Mouse (Mus musculus): ENCODE measurements around the gene Qpct. TPM values are rescaled to one million over a fixed set of nuclear protein-coding genes. Genes with fewer than 3 reads are reported as not detected.

The Qpct gene
- polyA plus RNA-seq (2014; fragmentation: Nextera tagmentation; extraction: Ambion mirVana) = 2.1 and 3.1 TPM in 2 replicates

DNA sequence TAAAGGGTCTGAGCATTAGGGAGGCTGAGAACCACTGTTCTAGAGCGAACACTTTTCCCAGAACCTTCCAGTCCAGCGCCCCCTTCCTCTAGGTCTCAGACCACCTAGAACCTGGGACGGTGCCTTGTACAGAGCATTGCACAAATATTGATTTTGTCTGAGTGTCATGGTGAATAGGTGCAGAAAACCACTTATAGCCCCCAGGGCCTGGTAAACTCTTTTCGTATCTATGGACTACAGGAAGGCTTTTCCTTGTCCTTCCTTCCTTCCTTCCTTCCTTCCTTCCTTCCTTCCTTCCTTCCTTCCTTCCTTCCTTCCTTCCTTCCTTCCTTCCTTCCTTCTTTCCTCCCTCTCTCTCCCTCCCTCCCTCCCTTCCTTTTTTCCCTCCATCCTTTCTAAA, at the start of gene Qpct:
Qpct (plus strand) TSS at position 301 of the 400 bp plus-strand sequence.
- Histone ChIP-seq H3K4me3 (ENCODE audit: low read length) (peak within 1 kb of the TSS; percentile 52), H3K9ac (ENCODE audit: low read depth, low read length) (peak within 1 kb of the TSS; percentile 51), H3K27me3 (ENCODE audit: control insufficient read depth, insufficient read depth, low read length) (peaks cover 23% of the 10 kb centered on the region), H3K36me3 (ENCODE audit: control insufficient read depth, insufficient read depth, low read length) (no peaks in the 10 kb centered on the region), H3K9me3 (ENCODE audit: control insufficient read depth, low read length) (no peaks in the 10 kb centered on the region), H3K4me2 (replicated peaks; ENCODE audit: low read depth, low read length) (peak within 1 kb of the TSS; percentile 96), H3K4me1 (ENCODE audit: control insufficient read depth, insufficient read depth, low read length) (no peaks in the 10 kb centered on the region), H3K27ac (ENCODE audit: low read depth, low read length) (no peak within 1 kb of the TSS)
- WGBS = 63% methylated on average over 4 of the region's 4 CpGs
- no peak for ATAC-seq (ENCODE audit: low FRiP score, low TSS enrichment)

DNA sequence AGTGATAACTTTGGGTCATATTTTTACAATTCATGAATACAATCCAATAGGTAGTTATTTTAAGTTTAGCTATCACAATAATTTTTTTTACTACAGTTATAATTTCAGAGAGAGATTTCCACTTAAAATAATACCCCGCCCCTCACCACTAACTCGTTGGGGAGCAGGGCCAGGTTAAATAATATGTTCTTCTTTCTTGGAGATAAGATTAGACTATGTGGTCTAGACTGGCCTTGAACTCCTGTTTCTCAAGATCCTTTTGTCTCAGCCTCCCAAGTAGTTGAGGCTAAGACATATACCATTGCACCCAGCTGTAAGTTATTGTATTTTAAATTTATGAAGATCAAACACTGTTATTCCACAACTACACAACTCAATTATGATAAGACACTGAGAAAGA, 38.1 kb upstream of the Qpct start:
- H3K9ac ChIP-seq (ENCODE audit: low read depth, low read length) = no peak overlapping the region
- no peak overlapping the region for H3K4me2 ChIP-seq (replicated peaks; ENCODE audit: low read depth, low read length)
- H3K27me3 ChIP-seq (ENCODE audit: control insufficient read depth, insufficient read depth, low read length) = no peaks in the 10 kb centered on the region
- WGBS = 81% methylated on average over 2 of the region's 2 CpGs
- H3K9me3 ChIP-seq (ENCODE audit: control insufficient read depth, low read length) = no peaks in the 10 kb centered on the region
- no peak overlapping the region for H3K27ac ChIP-seq (ENCODE audit: low read depth, low read length)
- H3K4me1 ChIP-seq (ENCODE audit: control insufficient read depth, insufficient read depth, low read length) = peaks cover 11% of the 10 kb centered on the region
- H3K36me3 ChIP-seq (ENCODE audit: control insufficient read depth, insufficient read depth, low read length) = peaks cover 18% of the 10 kb centered on the region; the same call in 1 of the 2 replicates
- no peak overlapping the region for H3K4me3 ChIP-seq (ENCODE audit: low read length)
- no peak for ATAC-seq (ENCODE audit: low FRiP score, low TSS enrichment)

GRCm38 (mm10) chr17:79014911-79015685, 36.6 kb upstream of the Qpct start:
- H3K27me3 ChIP-seq (ENCODE audit: control insufficient read depth, insufficient read depth, low read length) = no peaks in the 10 kb centered on the region

DNA sequence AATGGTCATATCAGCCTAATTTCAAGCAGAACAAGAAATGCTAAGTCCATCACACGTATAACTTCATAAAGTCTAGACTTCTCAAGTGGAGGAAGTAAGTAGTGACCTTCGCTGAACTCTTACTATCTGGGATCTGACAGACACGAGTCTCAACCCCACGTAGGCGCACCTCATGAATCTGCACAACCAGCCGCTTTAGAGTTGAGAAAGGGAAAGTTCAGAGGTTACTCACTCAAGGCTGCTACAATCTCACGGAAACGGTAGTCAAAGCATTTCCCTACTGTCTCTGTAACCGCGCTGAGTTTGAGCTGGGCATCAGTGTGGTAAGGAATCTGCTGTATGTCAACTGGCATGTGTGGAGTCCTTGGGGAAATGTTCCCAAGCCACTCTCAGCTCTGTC, 35.9 kb upstream of the Qpct start:
- Histone ChIP-seq H3K9me3 (ENCODE audit: control insufficient read depth, low read length) (no peaks in the 10 kb centered on the region), H3K4me3 (ENCODE audit: low read length) (no peak overlapping the region), H3K9ac (ENCODE audit: low read depth, low read length) (no peak overlapping the region), H3K4me2 (replicated peaks; ENCODE audit: low read depth, low read length) (no peak overlapping the region), H3K36me3 (ENCODE audit: control insufficient read depth, insufficient read depth, low read length) (peaks cover 18% of the 10 kb centered on the region; the same call in 1 of the 2 replicates), H3K27me3 (ENCODE audit: control insufficient read depth, insufficient read depth, low read length) (no peaks in the 10 kb centered on the region), H3K27ac (ENCODE audit: low read depth, low read length) (no peak overlapping the region), H3K4me1 (ENCODE audit: control insufficient read depth, insufficient read depth, low read length) (peaks cover 21% of the 10 kb centered on the region)
- no peak for ATAC-seq (ENCODE audit: low FRiP score, low TSS enrichment)
- WGBS = 76% methylated on average over 10 of the region's 10 CpGs

More at GRCm38 (mm10) chr17:79014911-79015685, 36.6 kb upstream of the Qpct start:
- no peak overlapping the region for H3K9ac ChIP-seq (ENCODE audit: low read depth, low read length)
- H3K9me3 ChIP-seq (ENCODE audit: control insufficient read depth, low read length) = no peaks in the 10 kb centered on the region
- 93% methylated on average over 2 of the region's 2 CpGs for WGBS
- H3K27ac ChIP-seq (ENCODE audit: low read depth, low read length) = no peak overlapping the region
- H3K4me1 ChIP-seq (ENCODE audit: control insufficient read depth, insufficient read depth, low read length) = peaks cover 21% of the 10 kb centered on the region
- no peak overlapping the region for H3K4me2 ChIP-seq (replicated peaks; ENCODE audit: low read depth, low read length)
- no peak for ATAC-seq (ENCODE audit: low FRiP score, low TSS enrichment)
- no peak overlapping the region for H3K4me3 ChIP-seq (ENCODE audit: low read length)
- H3K36me3 ChIP-seq (ENCODE audit: control insufficient read depth, insufficient read depth, low read length) = peaks cover 18% of the 10 kb centered on the region; the same call in 1 of the 2 replicates

DNA sequence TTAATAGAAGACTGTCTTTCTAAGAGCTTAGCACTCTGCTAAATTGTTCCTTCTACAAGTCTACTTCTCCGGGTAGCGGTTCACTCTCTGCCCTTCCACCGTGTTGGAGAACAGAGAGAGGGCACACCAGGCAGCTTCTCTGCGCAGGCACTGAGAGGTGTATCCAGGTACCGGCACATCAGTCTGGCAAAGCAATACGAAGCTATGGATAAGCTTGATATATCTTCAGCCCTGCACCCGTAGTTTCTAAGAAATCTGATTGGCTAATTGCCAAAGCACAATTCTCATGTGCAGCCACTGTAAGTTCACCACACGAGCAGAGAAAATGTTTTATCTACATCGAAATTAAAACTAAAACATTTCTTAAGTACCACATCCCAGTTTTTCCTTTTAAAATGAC, 33.3 kb upstream of the Qpct start:
- 54% methylated on average over 9 of the region's 9 CpGs for WGBS
- Histone ChIP-seq H3K4me2 (replicated peaks; ENCODE audit: low read depth, low read length) (peak overlapping the region; percentile 74), H3K4me3 (ENCODE audit: low read length) (peak overlapping the region; percentile 10; the same call in 1 of the 2 replicates), H3K27me3 (ENCODE audit: control insufficient read depth, insufficient read depth, low read length) (no peaks in the 10 kb centered on the region), H3K9ac (ENCODE audit: low read depth, low read length) (0 out of 2 replicates have a peak overlapping the region, but pooled peaks have one; percentile 90), H3K36me3 (ENCODE audit: control insufficient read depth, insufficient read depth, low read length) (no peaks in the 10 kb centered on the region), H3K9me3 (ENCODE audit: control insufficient read depth, low read length) (no peaks in the 10 kb centered on the region), H3K4me1 (ENCODE audit: control insufficient read depth, insufficient read depth, low read length) (peaks cover 21% of the 10 kb centered on the region), H3K27ac (ENCODE audit: low read depth, low read length) (no peak overlapping the region)
- ATAC-seq (ENCODE audit: low FRiP score, low TSS enrichment) = no peak

DNA sequence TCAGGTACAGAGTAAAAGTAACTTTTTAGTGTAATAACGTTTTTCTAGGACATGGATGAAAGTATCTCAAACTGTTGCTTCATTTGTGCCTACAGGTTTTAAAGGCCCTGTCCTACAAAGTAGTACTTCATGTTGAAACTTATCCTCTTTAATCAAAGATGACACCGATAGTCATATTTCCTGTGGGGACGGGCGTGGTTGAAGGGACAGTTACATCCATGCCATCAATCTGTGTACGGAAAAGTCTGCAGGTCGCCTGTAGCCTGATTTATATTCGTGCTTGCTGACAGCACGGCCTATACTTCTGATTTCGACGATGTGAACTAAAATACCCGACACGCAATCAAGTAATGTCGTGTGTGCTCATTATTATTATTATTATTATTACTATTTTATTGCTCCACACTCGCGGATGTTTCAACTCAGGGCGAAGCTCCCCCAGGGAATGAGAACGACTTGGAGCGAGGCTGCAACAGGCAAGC, 31.9 kb upstream of the Qpct start:
- H3K4me1 ChIP-seq (ENCODE audit: control insufficient read depth, insufficient read depth, low read length) = peaks cover 21% of the 10 kb centered on the region
- H3K36me3 ChIP-seq (ENCODE audit: control insufficient read depth, insufficient read depth, low read length) = no peaks in the 10 kb centered on the region
- 0 out of 2 replicates have a peak, but pooled peaks have one; percentile 24 for ATAC-seq (ENCODE audit: low FRiP score, low TSS enrichment)
- peak overlapping the region; percentile 87 for H3K4me3 ChIP-seq (ENCODE audit: low read length)
- H3K4me2 ChIP-seq (replicated peaks; ENCODE audit: low read depth, low read length) = peak overlapping the region; percentile 74
- no peaks in the 10 kb centered on the region for H3K9me3 ChIP-seq (ENCODE audit: control insufficient read depth, low read length)
- H3K9ac ChIP-seq (ENCODE audit: low read depth, low read length) = peak overlapping the region; percentile 90
- under 1% methylated on average over 18 of the region's 18 CpGs for WGBS
- H3K27ac ChIP-seq (ENCODE audit: low read depth, low read length) = peak overlapping the region; percentile 65; the same call in 1 of the 2 replicates
- no peaks in the 10 kb centered on the region; the same call in 1 of the 2 replicates for H3K27me3 ChIP-seq (ENCODE audit: control insufficient read depth, insufficient read depth, low read length)

DNA sequence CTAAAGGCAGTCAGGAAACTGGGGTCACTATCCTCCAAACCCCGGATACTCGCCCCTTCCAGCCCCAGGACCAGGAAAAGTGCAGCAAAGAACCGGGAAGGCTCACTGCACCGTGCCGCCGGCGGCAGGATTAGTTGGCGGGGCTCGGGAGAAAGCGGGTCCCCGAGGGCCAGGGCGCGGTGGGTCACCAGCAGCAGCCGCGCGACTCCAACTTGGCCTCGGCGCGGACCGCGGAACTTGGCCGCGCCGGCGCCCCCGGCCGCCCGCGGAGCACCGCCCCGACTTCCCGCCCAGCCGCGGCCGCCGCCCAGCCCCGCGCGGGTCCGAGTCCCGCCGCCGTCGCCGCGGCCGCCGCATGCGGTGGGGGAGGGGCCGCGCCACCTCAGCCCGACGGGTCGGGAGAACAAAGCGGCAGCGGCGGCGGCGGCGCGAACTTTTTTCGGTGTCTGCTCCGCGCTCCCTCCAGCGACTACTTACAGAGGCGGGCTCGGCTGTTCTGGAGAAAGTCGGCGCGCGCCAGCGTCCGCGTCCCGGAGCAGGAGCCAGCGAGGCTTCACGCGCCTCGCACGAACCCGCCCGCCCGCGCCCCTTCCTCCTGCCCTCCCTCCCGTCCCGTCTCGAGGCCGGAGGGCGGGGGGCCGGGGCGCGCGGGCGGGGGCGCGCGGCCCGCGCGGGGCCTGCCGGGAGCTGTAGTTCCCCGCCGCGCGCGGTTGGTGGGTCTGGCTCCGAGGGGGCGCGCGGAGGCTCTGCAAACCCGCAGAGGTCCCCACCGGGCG, 31.3 kb upstream of the Qpct start, which contains the start of gene Prkd3:
Prkd3 (minus strand) TSS at position 609 of the 776 bp plus-strand sequence.
- Histone ChIP-seq H3K36me3 (ENCODE audit: control insufficient read depth, insufficient read depth, low read length) (no peaks in the 10 kb centered on the region), H3K4me3 (ENCODE audit: low read length) (peak within 1 kb of the TSS; percentile 87), H3K9me3 (ENCODE audit: control insufficient read depth, low read length) (no peaks in the 10 kb centered on the region), H3K27me3 (ENCODE audit: control insufficient read depth, insufficient read depth, low read length) (no peaks in the 10 kb centered on the region; the same call in 1 of the 2 replicates), H3K9ac (ENCODE audit: low read depth, low read length) (peak within 1 kb of the TSS; percentile 90), H3K4me1 (ENCODE audit: control insufficient read depth, insufficient read depth, low read length) (peaks cover 21% of the 10 kb centered on the region), H3K27ac (ENCODE audit: low read depth, low read length) (peak within 1 kb of the TSS; percentile 83), H3K4me2 (replicated peaks; ENCODE audit: low read depth, low read length) (peak within 1 kb of the TSS; percentile 74)
- under 1% methylated on average over 84 of the region's 113 CpGs for WGBS
- ATAC-seq (ENCODE audit: low FRiP score, low TSS enrichment) = peak; percentile 93

GRCm38 (mm10) chr17:79020984-79021335, 30.7 kb upstream of the Qpct start:
- Histone ChIP-seq H3K27ac (ENCODE audit: low read depth, low read length) (peak overlapping the region; percentile 83; the same call in 1 of the 2 replicates), H3K36me3 (ENCODE audit: control insufficient read depth, insufficient read depth, low read length) (no peaks in the 10 kb centered on the region), H3K4me2 (replicated peaks; ENCODE audit: low read depth, low read length) (peak overlapping the region; percentile 74), H3K9me3 (ENCODE audit: control insufficient read depth, low read length) (no peaks in the 10 kb centered on the region), H3K4me1 (ENCODE audit: control insufficient read depth, insufficient read depth, low read length) (peaks cover 21% of the 10 kb centered on the region), H3K4me3 (ENCODE audit: low read length) (peak overlapping the region; percentile 87), H3K9ac (ENCODE audit: low read depth, low read length) (peak overlapping the region; percentile 90), H3K27me3 (ENCODE audit: control insufficient read depth, insufficient read depth, low read length) (no peaks in the 10 kb centered on the region; the same call in 1 of the 2 replicates)
- under 1% methylated on average over 24 of the region's 24 CpGs for WGBS
- ATAC-seq (ENCODE audit: low FRiP score, low TSS enrichment) = peak; percentile 68
